Mouse (Mus musculus) erythroblast, embryonic 14.5 days (primary cell): ENCODE data around the gene Epb41.
A peak's percentile ranks its signal among the peaks of the same experiment; 100 is the strongest.

Experiments
- GATA1 ChIP-seq: IDR thresholded peaks from 2 replicates; pipeline ENCODE4 v1.6.1; 2012; ENCODE audit warnings: low read length, inconsistent platforms, mixed read lengths
- TAL1 ChIP-seq: IDR thresholded peaks from 3 replicates; pipeline ENCODE4 v1.6.1; 2012; ENCODE audit warnings: low read length, inconsistent platforms, mixed read lengths

DNA sequence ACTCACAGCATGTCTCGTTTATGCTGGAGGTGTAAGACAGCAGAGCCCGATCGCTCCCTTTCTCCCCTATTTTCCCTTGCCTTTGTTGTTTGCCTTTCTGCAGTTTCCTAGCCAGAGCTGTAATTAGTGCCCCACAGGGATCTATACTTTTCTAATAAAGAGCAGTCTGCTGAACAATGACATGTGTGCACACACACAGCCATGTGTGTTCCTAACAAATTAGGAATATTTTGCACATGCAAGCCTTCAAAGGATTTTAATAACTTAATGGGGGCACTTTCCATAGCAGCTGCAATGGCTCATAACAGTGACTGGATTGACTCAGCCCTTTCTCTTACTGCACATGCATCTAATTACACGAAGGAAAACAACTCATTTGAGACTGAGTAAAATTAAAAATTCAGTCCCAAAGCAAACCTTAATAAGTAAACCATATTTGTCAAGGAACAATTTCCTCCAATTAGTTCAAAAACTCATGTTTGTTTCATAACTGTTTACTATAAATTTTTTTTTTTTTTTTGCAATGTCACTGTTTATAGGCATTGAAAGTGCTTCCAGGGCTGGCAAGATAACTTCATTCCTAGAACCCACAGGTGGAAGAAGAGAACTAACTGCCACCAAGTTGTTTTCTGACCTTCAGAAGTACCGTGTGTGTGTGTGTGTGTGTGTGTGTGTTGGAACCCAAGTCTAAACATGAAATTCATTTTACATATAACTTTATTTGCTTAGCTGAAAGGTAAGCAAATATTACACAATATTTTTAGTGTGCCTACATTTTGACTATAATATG, 49.2 kb downstream of the Epb41 start:
- TF ChIP-seq TAL1 (no peak), GATA1 (peak; percentile 54; the same call in 1 of the 2 replicates)
